Mouse (Mus musculus): ENCODE data around the gene Dbndd2.

Dbndd2 gene

DNA sequence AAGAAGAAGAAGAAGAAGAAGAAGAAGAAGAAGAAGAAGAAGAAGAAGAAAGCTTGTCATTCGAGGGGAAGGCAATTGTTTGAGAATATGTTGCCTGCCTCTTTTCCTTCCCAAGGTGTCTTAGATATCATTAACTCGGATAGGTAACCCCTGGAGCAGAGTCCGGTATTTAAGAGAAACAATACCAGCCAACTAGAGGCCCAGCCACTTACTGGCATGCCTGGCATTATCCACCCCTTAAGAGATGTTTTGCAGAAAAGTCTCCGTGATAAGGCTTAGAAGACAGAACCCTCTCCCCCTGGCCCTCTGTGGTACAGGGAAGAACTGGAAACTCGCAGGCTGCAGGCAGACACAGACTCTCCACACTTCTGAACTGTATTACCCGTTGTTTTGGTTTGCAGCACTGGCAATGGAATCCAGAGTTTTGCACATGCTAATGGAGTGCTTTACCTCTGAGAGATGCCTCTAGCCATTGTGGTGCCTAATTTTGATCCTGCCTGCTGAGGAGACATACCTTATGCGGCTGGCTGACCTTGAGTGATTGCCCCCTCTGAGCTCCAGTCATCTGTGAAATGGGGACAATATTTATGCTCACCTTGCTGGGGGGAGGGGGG, 31.9 kb upstream of the Dbndd2 start:
- DNase-seq (ENCODE audit: low read depth, low spot score): no peak

DNA sequence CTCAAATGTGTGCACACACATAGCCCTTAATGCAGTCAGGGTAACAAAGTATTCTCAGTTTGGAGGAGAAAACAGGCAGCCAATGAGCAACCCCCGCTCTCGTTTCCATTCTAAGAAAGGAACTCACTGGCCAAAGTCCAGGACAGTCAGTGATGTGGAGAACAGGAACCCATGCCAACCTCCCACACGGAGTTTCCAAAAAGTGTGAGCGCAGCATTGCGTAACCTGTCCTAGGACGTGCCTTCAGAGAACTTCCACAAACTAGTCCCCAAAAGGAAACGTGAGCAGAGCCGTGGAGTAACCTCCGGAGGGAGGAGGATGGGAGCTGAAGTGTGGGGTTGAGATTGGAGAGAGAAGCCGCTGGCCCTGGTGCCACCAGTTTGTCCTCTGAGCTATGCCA, 31.1 kb upstream of the Dbndd2 start:
- DNase-seq (ENCODE audit: low read depth, low spot score): no peak

DNA sequence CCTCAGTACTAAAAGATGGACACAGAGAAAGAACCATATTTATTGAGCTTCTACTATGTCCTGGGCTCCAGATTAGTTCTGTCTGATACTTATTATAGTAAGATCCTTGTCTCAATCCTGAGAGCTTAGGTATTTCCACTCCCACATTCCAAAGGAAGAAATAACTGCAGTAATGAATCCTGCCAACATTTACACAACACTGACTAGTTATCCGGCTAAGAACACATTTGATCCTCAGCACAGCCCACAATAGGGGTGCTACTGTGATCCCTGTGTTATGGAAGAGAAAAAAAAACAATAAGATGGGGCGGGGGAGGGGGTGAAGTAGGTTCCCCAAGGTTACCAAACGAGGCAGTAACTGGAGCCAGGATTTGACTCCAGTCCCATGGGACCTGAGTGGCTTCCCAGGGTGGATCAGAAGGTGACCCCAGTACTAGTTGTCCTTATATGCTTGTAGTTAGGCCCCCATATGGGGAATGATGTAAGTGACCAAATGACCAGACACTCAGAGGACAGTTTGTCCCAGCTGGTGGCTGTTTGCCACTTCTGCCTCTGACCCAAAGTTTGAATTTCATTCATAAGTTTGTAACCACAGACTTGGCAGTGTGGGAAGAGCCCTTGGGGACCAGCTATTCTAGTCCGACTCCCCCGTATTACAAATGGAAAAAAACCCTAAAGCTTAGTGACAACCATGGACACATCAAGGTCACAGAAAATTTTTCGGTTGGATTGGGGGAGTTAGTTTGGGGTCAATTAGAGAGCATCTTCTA, 30.3 kb upstream of the Dbndd2 start:
- no peak for DNase-seq (ENCODE audit: low read depth, low spot score)

DNA sequence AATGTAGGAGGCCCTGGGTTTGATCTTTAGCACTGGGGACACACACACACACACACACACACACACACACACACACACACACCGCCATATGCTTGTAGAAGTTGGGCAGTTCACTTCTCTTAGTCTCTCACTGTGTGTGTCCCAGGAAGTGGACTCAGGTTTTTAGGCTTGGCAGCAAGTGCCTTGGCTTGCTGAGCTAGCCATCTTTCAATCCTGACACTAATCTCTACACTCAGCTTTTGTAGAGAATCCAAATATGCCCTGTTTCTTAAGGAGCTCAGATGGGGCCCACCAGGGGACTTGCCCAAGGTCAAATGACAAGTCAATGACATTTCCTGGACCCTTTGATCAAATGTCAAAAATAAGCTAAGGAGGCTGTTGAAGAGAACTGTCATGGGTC, 29.5 kb upstream of the Dbndd2 start:
- DNase-seq (ENCODE audit: low read depth, low spot score): no peak

DNA sequence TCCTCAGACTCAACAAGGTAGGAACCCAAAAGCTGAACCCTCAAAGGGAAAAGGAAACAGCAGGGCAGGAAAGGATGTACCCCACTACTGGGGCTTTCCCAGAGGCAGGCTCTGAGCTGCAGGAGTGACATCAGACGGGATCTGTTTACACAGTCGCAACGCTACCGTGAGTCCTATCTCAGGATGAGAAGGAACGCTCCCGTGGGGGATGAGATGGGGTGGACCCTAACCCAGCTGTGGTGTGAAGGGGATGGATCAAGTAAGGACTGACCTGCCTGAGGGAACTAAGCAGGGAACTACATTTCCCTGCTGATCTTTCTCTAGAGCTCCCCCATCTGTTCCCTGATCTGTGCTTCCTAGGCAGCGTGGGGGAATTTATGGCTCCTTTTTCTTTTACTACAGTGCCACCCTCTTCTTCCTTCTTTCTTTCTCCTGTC, 29.0 kb upstream of the Dbndd2 start, which contains the start of gene Sys1:
TSS of gene Sys1 (plus strand) at position 101 of the 437 bp plus-strand sequence.
- no peak for DNase-seq (ENCODE audit: low read depth, low spot score)

DNA sequence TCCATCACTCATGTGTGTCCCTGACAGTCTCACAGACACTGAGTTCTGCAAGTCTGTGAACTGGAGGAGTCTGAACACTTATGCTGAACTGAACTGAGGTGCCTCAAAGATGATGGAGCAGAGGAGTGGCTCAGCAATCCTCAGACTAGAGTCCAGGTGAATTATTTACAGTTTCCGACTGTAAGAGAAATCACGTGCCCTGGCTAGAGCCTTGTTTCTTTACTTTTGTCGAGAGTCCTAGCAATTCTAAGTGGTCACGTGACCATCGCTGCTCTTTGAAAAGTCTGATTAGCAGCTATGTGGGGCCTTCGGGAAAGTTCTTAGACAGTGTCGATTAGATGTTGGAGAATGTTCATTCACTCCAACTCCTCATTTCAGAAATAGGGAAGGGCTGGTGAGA, 28.0 kb upstream of the Dbndd2 start:
- no peak for DNase-seq (ENCODE audit: low read depth, low spot score)

DNA sequence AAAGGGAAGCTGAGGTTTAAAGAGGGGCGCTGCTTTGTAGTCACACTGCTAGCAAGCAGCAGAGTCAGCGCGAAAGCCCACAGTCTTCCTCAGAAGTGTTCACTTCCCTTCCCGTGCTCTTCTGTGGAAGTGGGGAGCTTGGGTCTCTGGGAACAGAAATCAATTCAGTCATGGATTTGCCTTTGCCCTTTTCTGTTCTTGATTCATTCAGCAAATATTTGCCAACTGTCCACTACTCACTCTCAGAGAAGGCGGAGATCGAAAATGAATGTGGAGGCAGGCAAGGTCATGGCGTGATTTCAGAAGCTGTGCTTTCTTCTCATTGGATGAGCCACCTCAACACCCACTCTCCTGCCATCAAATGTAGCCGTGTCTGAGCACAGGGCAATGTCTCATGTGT, 27.4 kb upstream of the Dbndd2 start:
- DNase-seq (ENCODE audit: low read depth, low spot score): no peak

DNA sequence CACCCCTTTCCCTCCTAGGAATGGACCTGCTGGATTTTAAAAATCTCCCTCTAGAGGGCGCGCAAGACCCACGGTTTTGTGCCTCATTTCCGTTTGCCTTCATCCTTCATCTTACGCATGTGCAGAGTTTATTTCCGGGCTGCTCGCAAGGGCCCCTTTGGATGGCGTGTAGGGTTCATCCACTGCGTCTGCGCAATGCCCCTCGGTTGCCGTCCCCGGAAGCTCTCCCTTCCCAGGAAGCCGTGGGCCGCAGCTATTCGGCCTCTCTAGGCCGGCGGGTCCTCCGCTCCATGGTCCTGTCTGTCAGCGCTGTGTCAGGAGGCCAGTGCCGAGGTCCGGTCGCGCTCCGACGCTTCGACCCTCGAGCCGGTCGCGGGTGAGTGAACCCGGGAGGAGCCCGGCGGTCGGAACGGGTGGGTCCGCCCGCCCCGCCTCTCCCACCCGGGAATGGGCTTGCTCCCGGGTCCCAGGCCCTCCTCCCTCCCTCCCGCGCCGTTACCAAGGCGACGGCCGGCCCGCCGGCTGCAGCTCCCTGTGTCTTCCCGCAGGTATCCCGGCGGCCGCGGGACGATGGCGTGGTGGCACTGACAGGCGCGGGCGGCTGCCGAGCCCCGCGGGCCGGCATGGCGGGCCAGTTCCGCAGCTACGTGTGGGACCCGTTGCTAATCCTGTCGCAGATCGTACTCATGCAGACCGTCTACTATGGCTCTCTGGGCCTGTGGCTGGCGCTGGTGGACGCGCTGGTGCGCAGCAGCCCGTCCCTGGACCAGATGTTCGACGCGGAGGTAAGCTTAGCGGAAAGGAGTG, 25.0 kb upstream of the Dbndd2 start, which contains the start of gene Gm20458:
TSS of gene Gm20458 (plus strand) at position 223 of the 807 bp plus-strand sequence.
- DNase-seq (ENCODE audit: low read depth, low spot score): peak; percentile 98

DNA sequence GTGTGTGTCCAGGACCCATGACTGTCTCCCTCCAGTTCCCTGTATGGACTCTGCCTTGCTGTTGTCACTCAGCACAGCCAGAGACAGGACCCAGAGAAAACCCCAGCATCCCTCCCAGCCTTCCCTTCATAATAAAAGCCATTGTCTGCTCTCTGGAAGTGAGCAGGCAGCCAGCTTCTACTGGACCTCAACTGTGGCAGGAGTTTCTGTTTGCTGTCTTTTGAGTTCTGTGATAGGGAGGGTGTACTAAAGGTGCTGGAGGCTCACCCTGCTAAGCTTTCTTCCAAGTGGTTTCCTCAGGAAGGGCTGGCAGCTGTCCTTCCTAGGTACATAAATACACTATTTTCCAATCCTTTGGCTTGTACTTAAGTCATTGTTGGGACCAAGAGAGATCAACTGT, 20.7 kb upstream of the Dbndd2 start:
- no peak for DNase-seq (ENCODE audit: low read depth, low spot score)

DNA sequence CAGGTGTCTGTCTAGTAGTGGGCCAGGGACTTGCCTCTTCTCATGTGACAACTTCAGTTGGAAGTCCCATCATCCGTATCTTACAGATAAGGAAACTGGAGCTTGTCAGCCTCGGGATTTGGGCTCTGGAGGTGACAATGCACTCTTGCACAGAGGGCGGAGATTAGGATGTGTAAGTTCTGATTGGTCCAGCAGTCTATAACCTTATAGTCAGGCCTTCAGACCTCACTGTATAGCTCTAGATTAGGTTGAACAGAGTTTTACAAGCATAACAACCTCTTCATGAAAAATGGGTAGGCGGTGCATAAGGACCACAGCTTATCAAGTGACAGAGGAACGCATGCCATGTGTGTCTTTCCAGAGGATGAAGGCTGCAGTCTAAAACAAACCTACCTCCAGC, 19.1 kb upstream of the Dbndd2 start:
- no peak for DNase-seq (ENCODE audit: low read depth, low spot score)

DNA sequence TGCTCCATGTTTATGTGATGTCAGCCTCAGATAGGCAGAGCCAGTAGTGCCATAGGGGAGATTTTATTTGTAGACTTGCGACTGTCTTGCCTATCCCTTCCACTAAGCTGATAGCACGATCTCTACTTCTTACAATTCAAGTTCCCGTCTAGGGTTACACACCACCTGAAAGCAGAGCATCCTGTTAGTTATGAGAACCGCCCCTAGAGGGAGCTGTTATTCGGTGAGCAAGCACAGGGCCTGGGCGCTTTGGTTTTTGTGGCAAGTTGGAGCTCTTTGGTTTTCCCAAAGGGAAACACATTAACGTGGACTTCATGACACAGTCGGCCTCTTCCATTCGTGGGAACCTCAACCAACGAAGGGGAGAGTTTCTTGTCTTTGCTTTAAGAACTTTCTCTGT, 15.7 kb upstream of the Dbndd2 start:
- DNase-seq (ENCODE audit: low read depth, low spot score): no peak

DNA sequence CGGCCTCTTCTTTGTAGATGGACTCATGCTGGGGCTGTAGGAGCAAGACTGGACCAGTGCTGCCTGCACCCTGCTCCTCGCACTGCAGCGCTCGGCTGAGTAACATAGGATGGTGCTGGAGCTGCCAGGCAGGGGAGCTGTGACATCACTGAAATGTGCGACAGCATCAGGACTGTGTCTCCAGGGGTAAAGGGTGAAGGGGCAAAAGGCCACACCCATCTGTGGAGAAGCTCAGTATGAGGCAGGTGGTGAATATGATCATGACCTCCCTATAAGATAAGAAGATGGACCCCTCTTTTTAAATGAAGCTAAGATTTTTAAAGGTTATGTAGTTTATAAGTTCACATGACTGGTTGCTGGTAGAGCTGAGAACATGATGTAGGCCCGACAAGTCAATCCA, 12.3 kb upstream of the Dbndd2 start, which contains the start of gene Trp53tg5:
TSS of gene Trp53tg5 (minus strand) at position 101 of the 400 bp plus-strand sequence.
- no peak for DNase-seq (ENCODE audit: low read depth, low spot score)

DNA sequence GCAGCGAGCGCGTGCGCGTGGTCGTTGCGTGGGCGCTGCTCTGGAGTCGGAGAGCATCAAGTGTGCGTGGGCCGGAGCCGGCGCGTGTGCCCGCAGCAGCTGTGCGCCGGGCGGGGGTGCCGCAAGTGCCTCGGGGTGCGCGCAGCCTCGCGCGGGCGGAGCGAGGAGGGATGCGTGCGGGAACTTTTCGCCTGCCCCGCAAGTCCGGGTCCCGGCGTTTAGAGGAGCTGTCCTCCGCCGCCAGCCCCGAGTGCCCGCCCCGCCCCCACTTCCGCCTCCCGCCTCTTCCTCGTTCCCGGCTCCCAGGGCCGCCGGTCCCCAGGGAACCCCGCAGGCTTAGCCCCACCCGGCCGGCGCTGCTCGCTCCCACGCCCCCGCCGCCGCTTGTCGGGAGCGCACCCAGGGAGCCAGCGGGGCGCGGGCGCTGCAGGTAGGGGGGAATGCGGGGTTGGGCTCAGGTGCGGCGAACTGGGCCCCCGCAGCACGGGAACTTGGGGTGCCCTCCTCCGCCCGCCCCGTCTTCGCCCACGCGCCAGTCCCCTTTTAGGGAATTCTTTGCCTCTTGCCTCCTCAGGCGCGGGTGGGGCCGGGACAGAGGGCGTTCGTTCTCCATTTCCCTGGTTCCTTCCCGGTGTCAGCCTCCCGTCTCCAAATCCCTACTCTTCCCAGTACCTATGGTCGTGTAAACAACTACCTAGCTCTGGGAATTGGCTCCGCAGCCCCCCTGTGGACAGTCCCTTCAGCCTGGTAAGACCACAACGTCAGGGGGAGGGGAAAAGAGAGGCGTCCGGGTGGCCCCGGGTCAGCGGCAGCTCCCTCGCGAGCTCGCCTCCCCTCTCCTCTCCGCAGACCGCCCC, 580 bp downstream of the Dbndd2 start:
- no peak for DNase-seq (ENCODE audit: low read depth, low spot score)

DNA sequence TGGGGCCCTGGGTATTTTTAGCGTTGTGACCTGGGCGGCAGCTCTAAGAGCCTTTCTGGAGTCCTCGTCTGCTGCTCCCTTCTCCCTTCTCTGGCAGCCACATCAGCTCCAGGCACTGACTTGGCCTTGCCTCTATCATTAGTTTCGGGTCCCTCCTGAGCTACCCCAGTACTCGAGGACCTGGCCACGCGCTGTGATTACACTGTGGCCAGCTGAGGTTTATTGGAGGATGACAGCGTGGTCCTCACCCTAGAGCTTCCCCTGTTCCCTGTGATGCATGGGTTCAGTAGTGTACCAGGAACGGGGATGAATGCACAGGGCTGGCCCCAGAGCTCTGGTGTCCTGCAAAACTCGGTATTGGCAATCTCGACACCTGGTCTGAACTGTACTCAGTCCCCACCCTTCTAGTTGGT, 1.2 kb downstream of the Dbndd2 start:
- DNase-seq (ENCODE audit: low read depth, low spot score): no peak

DNA sequence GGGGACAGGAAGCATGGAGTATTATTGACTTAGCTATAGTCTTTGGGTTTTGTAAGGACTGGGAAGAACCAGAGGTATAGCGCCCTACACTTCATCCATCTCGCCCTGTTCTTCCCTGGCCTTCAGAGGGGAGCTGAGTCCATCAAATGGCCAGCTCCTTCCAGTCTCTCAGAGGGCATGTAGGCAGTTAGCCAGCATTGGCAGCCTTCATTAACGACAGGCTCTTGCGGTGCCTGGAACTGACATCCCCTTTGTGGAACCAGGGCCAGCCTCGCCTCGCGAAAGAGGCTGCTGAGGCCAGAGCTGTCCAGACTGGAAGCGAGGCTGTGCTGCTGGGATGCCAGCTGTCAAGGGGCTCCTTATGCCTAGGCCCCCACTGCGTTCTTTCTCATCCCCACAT, 1.9 kb downstream of the Dbndd2 start:
- no peak for DNase-seq (ENCODE audit: low read depth, low spot score)

DNA sequence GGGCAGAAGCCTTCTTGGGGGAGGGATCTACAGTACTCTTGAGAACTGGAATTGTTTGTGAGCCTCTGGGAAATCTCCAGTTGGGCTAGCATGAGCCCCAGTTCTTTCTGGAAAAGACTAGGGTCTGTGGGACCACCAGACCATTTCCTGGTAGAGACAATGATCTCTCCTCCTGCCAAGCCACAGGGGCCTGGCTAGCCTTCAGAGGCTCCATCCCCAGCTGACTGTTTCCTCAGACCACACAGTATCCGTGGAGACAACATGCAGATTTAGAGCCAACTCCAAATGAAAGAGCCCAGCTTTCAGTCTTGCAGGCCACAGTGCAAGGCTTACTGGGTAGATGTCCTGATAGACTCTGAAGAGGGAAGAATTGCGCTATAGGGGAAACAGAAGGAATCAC, 8.2 kb downstream of the Dbndd2 start:
- DNase-seq (ENCODE audit: low read depth, low spot score): no peak

DNA sequence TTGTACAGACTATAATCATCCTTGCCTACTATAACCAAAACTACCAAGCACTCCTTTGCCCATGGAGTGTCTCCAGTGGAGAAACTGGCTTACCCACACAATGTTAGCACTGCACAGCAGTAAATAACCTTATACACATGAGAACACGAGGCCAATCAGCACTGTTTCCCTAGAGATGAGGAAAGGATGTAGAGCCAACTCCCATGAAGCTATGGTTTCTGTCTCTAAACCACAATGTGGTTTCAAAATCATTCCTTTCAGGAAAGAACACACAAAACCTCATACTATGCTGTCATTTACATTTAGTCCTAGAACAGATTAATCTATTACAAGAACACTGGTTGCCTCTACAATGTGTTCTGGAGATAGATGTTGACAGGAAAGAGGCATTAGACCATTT, 10.4 kb downstream of the Dbndd2 start:
- DNase-seq (ENCODE audit: low read depth, low spot score): no peak

DNA sequence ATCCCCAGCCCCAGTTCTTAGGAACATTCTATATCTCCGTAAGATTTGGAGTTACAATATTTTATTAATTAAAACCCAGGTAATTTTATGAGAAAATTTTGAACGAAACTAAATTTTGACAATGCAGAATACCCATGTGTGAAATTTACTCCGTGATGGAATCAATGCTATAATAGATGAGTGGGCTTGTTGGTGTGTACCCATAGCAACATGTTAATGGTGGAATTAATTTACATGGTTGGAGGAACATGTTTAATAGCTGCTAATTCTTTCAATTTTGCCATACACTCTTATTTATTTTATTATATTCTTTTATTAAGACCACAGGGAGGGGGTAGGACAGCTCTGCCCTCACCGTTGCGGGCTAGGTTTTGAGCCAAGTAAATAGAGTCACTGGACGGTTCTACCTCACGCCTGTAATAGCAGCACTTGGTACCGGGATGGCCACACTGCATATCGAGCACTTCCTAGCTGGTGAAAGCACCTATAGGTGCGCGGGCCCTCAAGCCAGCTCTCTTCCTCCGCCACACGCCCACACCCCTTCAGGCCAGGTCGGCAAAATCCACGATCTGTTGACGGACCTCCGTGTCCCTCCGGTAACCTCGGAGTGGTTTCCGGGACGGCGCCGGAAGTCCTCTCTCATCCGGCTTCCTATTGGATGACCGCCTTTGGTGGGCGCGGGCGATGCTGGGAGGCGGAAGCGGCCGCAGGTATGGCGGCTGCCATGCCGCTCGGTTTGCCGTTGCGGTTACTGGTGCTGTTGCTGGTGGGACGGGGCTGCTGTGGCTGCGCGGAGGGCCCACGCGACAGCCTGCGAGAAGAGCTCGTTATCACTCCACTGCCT, 11.2 kb downstream of the Dbndd2 start, which contains the start of gene Pigt:
TSS of gene Pigt (plus strand) at position 674 of the 844 bp plus-strand sequence.
- peak; percentile 74 for DNase-seq (ENCODE audit: low read depth, low spot score)

DNA sequence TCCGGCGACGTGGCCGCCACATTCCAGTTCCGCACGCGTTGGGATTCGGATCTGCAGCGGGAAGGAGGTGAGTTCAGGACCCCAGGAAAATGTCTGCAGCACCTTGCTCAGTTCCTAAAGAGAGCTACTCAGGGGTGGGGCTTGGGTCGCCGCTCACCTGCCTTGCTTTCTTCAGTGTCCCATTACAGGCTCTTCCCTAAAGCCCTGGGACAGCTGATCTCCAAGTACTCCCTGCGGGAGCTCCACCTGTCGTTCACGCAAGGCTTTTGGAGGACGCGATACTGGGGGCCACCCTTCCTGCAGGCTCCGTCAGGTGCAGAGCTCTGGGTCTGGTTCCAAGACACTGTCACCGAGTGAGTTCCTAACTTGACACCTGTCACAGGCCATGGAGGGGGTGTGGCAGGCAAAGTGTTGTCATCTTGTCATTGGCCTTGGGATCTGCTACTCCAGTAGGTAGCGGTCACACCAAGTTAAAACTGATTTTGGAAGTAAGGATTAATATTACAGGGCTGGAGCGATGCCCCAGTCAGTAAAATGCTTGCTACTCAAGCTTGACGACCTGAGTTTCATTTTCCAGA, 11.9 kb downstream of the Dbndd2 start:
- no peak for DNase-seq (ENCODE audit: low read depth, low spot score)

DNA sequence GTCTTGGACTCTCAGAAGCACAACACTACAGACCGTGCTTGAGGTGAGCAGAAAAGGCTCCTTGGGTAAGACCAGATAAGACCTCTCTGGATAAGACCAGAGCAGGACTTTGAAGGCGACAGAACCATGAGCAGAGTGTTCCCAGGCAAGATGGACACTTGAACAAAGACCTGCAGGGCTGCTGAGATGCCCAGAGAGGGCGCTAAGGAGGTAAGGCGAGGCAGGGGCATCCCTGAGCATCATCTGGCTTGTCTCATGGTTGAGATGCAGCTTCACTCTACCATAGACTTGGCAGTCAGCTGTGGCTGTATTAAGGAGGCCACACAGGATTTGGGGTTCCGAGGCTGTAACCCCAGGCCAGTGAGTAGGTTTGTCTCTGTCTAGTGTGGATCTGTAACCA, 13.4 kb downstream of the Dbndd2 start:
- DNase-seq (ENCODE audit: low read depth, low spot score): no peak
